In genomic region chr19:44314871-44315414, GRCm38 (mm10) we compare ENCODE assay signal across 8 mouse cellular contexts. TPM values are rescaled to one million over a fixed set of nuclear protein-coding genes. Genes with fewer than 3 reads are reported as not detected.
DNase-seq lines count a peak whose midpoint lies in the region; ATAC-seq and TF ChIP-seq lines count a peak whose summit lies in the region.

No protein-coding gene starts in this region.

- peak; percentile 65 for ATAC-seq in Patski
- peak; percentile 82 for ATAC-seq in embryonic facial prominence, embryonic 12.5 days (ENCODE audit: insufficient number of reproducible peaks, insufficient read depth, low FRiP score, low TSS enrichment)
- peak; percentile 74 for ATAC-seq in heart, embryonic 12.5 days (ENCODE audit: insufficient number of reproducible peaks, low FRiP score)
- ATAC-seq in lung, embryonic 16.5 days (ENCODE audit: low read depth), result peak; percentile 75

- H3K27ac ChIP-seq in CH12.LX (ENCODE audit: insufficient read depth, low read depth), result no peak overlapping the region
- H3K27ac ChIP-seq in embryonic facial prominence, embryonic 12.5 days, result peak overlapping the region; percentile 78
- peak overlapping the region; percentile 96 for H3K27ac ChIP-seq in heart, embryonic 12.5 days (ENCODE audit: poor library complexity, severe bottlenecking)
- peak overlapping the region; percentile 53; the same call in 1 of the 2 replicates for H3K27ac ChIP-seq in lung, embryonic 16.5 days (ENCODE audit: low read length)

- H3K4me3 ChIP-seq in CH12.LX (replicated peaks in 1 of 3; ENCODE audit: low read depth in 2 of 3, low read length in 2 of 3, poor library complexity in 1 of 3), result peak overlapping the region in 2 of 3 experiments; percentile 14 to 17
- H3K4me3 ChIP-seq in embryonic facial prominence, embryonic 12.5 days, result peak overlapping the region; percentile 53
- peak overlapping the region; percentile 57 for H3K4me3 ChIP-seq in heart, embryonic 12.5 days
- H3K4me3 ChIP-seq in lung, embryonic 16.5 days (ENCODE audit: low read length), result peak overlapping the region; percentile 58

- TF ChIP-seq EP300 in CH12.LX (IDR thresholded peaks at IDR 0.05; ENCODE audit: low read length), result no peak

- H3K4me2 ChIP-seq in CH12.LX (ENCODE audit: insufficient read depth, low read depth, poor library complexity, severe bottlenecking), result peak overlapping the region; percentile 47
- H3K4me2 ChIP-seq in embryonic facial prominence, embryonic 12.5 days (replicated peaks), result peak overlapping the region; percentile 85
- H3K4me2 ChIP-seq in heart, embryonic 12.5 days, result peak overlapping the region; percentile 74
- peak overlapping the region; percentile 82 for H3K4me2 ChIP-seq in lung, embryonic 16.5 days (ENCODE audit: low read depth, low read length)

- no peaks in the 10 kb centered on the region for H3K79me2 ChIP-seq in CH12.LX (replicated peaks; ENCODE audit: control insufficient read depth, extremely low read depth, insufficient read depth, poor library complexity, severe bottlenecking)

- DNase-seq in CH12.LX (ENCODE audit: extremely low read depth) (no peak), Patski (ENCODE audit: low read depth, low spot score) (no peak)
- peak; percentile 46 to 56 for DNase-seq in kidney, adult 8-10 months
- DNase-seq in retina, postnatal 1 day, result peak; percentile 55
- DNase-seq in spleen, postnatal 14 days (ENCODE audit: low spot score in 2 of 2), result no peak

- H3K9me3 ChIP-seq in CH12.LX (replicated peaks; ENCODE audit: low read length), result peaks cover 3% of the 10 kb centered on the region
- H3K9me3 ChIP-seq in embryonic facial prominence, embryonic 12.5 days, result no peaks in the 10 kb centered on the region
- 0 out of 2 replicates have a peak, but pooled peaks cover 8% of the 10 kb centered on the region for H3K9me3 ChIP-seq in heart, embryonic 12.5 days (replicated peaks)
- H3K9me3 ChIP-seq in lung, embryonic 16.5 days (ENCODE audit: control insufficient read depth, low read length), result peaks cover 4% of the 10 kb centered on the region; the same call in 1 of the 2 replicates

- no peak for TF ChIP-seq RAD21 in CH12.LX (IDR thresholded peaks at IDR 0.05; ENCODE audit: low read depth, low read length)

- POLR2A ChIA-PET in Patski (lab: Charles Lee), result interaction anchor here (0.9 kb wide), 1 partner anchor 9 kb away, joined by 4 read pairs; no protein-coding TSS in a partner anchor

- no peak for TF ChIP-seq POLR2A in CH12.LX (IDR thresholded peaks at IDR 0.05; ENCODE audit: low read depth, low read length)

- peaks cover 0 to 3% of the 10 kb centered on the region in 2 experiments for H3K36me3 ChIP-seq in CH12.LX (replicated peaks in 1 of 2; ENCODE audit: control insufficient read depth in 1 of 2, insufficient read depth in 1 of 2, low read length in 1 of 2)
- no peaks in the 10 kb centered on the region for H3K36me3 ChIP-seq in embryonic facial prominence, embryonic 12.5 days
- 0 out of 2 replicates have a peak, but pooled peaks cover 3% of the 10 kb centered on the region for H3K36me3 ChIP-seq in heart, embryonic 12.5 days
- H3K36me3 ChIP-seq in lung, embryonic 16.5 days (ENCODE audit: control insufficient read depth, insufficient read depth, low read length), result no peaks in the 10 kb centered on the region

- dilution Hi-C loops in CH12.LX (cut with MboI; ENCODE audit: extremely low pct_ligation_motif_present, extremely low pct_unique_long_range_greater_than_20kb, low sequenced_read_pairs), result no loop called here

- H3K27me3 ChIP-seq in CH12.LX (replicated peaks) (no peaks in the 10 kb centered on the region), Patski (peaks cover 4% of the 10 kb centered on the region)
- H3K27me3 ChIP-seq in embryonic facial prominence, embryonic 12.5 days, result no peaks in the 10 kb centered on the region
- H3K27me3 ChIP-seq in heart, embryonic 12.5 days (replicated peaks), result no peaks in the 10 kb centered on the region
- no peaks in the 10 kb centered on the region for H3K27me3 ChIP-seq in lung, embryonic 16.5 days (ENCODE audit: control insufficient read depth, insufficient read depth, low read depth, low read length)

- TF ChIP-seq CTCF in CH12.LX (conservative IDR thresholded peaks at IDR 0.05 in 1 of 2, IDR thresholded peaks at IDR 0.05 in 1 of 2; ENCODE audit: low read depth in 2 of 2, low read length in 2 of 2), result no peak
- TF ChIP-seq CTCF in Patski (IDR thresholded peaks at IDR 0.05), result no peak

- H3K9ac ChIP-seq in CH12.LX (ENCODE audit: insufficient read depth, low read depth), result no peak overlapping the region; the same call in 1 of the 2 replicates
- H3K9ac ChIP-seq in embryonic facial prominence, embryonic 12.5 days, result peak overlapping the region; percentile 47; the same call in 1 of the 2 replicates
- peak overlapping the region; percentile 66 for H3K9ac ChIP-seq in heart, embryonic 12.5 days
- H3K9ac ChIP-seq in lung, embryonic 16.5 days (ENCODE audit: low read length), result peak overlapping the region; percentile 62

- H3K4me1 ChIP-seq in CH12.LX (ENCODE audit: control insufficient read depth in 1 of 2, insufficient read depth in 2 of 2), result peaks cover 0 to 16% of the 10 kb centered on the region in 2 experiments; a peak in 3 of 4 replicates
- peaks cover 14% of the 10 kb centered on the region for H3K4me1 ChIP-seq in embryonic facial prominence, embryonic 12.5 days
- peaks cover 18% of the 10 kb centered on the region for H3K4me1 ChIP-seq in heart, embryonic 12.5 days (replicated peaks)
- H3K4me1 ChIP-seq in lung, embryonic 16.5 days (replicated peaks; ENCODE audit: control insufficient read depth, insufficient read depth, low read length), result peaks cover 16% of the 10 kb centered on the region

- CTCF ChIA-PET in Patski (lab: Charles Lee), result interaction anchor here (0.7 to 1.6 kb wide), 4 partner anchors 9 to 104 kb away, joined by 3 read pairs; no protein-coding TSS in a partner anchor

- under 1% methylated on average over 11 of the region's 11 CpGs for whole genome bisulfite sequencing in embryonic facial prominence, embryonic 12.5 days
- WGBS in heart, embryonic 12.5 days, result under 1% methylated on average over 11 of the region's 11 CpGs
- WGBS in lung, embryonic 16.5 days, result 2% methylated on average over 11 of the region's 11 CpGs

- in situ Hi-C loops in CH12.LX (cut with MboI; ENCODE audit: low pct_ligation_motif_present, low pct_unique_long_range_greater_than_20kb, low sequenced_read_pairs), result no loop called here
- in situ Hi-C loops in Patski (cut with MboI; ENCODE audit: low pct_unique_long_range_greater_than_20kb), result no loop called here

TF ChIP-seq in CH12.LX, 34 proteins besides CTCF, POLR2A, EP300 and RAD21:
- 0 out of 2 replicates have a peak, but pooled peaks have one; percentile 9 for TF ChIP-seq ZNF384 (IDR thresholded peaks at IDR 0.05; ENCODE audit: low read depth, low read length)
- TF ChIP-seq UBTF (IDR thresholded peaks at IDR 0.05; ENCODE audit: low read depth, low read length), result no peak

RNA-seq across cellular contexts. Expression of gene Scd4, which starts 17.9 kb away (rescaled TPM):
- total RNA-seq in CH12.LX (2012; rRNA removed) (0.08 TPM in 1 of 2 replicates, not detected in the other), CH12.LX (2014; rRNA removed) (0.18 TPM in 1 of 2 replicates, not detected in the other)
- polyA plus RNA-seq in CH12.LX (2012; ENCODE audit: insufficient read length, low read depth) (0.10 and 0.11 TPM in 2 replicates), Patski (2021) (0.09 TPM)
- 0.09 TPM in 2 replicates for polyA plus RNA-seq in embryonic facial prominence, embryonic 12.5 days (2016; fragmentation: Nextera tagmentation; extraction: Ambion mirVana)
- 0.29 and 0.42 TPM in 2 replicates for polyA plus RNA-seq in heart, embryonic 12.5 days (2016; fragmentation: Nextera tagmentation; extraction: Ambion mirVana)
- 0.40 and 0.49 TPM in 2 replicates for polyA plus RNA-seq in lung, embryonic 16.5 days (2015; fragmentation: Nextera tagmentation; extraction: Ambion mirVana)

RNA-seq across cellular contexts. Expression of gene Scd2, which starts 21.5 kb away (rescaled TPM):
- total RNA-seq in CH12.LX (2012; rRNA removed), result 204 and 212 TPM in 2 replicates
- 123 and 205 TPM in 2 replicates for total RNA-seq in CH12.LX (2014; rRNA removed)
- 274 and 408 TPM in 2 replicates for polyA plus RNA-seq in CH12.LX (2012; ENCODE audit: insufficient read length, low read depth)
- polyA plus RNA-seq in Patski (2021), result 152 TPM
- polyA plus RNA-seq in embryonic facial prominence, embryonic 12.5 days (2016; fragmentation: Nextera tagmentation; extraction: Ambion mirVana), result 294 and 311 TPM in 2 replicates
- 216 and 231 TPM in 2 replicates for polyA plus RNA-seq in heart, embryonic 12.5 days (2016; fragmentation: Nextera tagmentation; extraction: Ambion mirVana)
- 225 and 232 TPM in 2 replicates for polyA plus RNA-seq in lung, embryonic 16.5 days (2015; fragmentation: Nextera tagmentation; extraction: Ambion mirVana)

Comparison
In these comparisons a context has a peak if more than half of its experiments do, and no peak if none do; other contexts are left out.
1. DNase-seq: peak in kidney, adult 8-10 months (2 of 2) and retina, postnatal 1 day (single experiment); none in CH12.LX (single experiment), Patski (single experiment) and spleen, postnatal 14 days (0 of 2).
2. Peak in every context shown above with its lines, with median percentiles within 50 percentile points of each other: H3K4me2 ChIP-seq, H3K4me3 ChIP-seq and ATAC-seq.